Mouse (Mus musculus) heart, embryonic 14.5 days (tissue): ENCODE data around the gene Atp8b3. TPM values are rescaled to one million over a fixed set of nuclear protein-coding genes. Genes with fewer than 3 reads are reported as not detected.

Experiments
- ATAC-seq: fragments of 200-750 bp; cut with Nextera tagmentation; 2 replicates; pipeline ENCODE4 v1.8.0; 2017; ENCODE audit warnings: low read depth, moderate TSS enrichment; ENCODE audit not compliant: insufficient number of reproducible peaks, insufficient read depth, low FRiP score
- H3K27ac ChIP-seq, 2 experiments: fragments of 200-500 bp in 1 of 2; fragments of 300-500 bp in 1 of 2; sonication (generic) in 1 of 2; replicated peaks in 1 of 2; 2 replicates each; pipeline ENCODE4 v1.5.1; 2012 to 2014; ENCODE audit warnings: low read depth in 2 of 2, low read length in 2 of 2, control low read depth in 1 of 2, mild to moderate bottlenecking in 1 of 2, mixed read lengths in 1 of 2; ENCODE audit not compliant: control insufficient read depth in 1 of 2, insufficient read depth in 1 of 2
- H3K27me3 ChIP-seq: fragments of 300-500 bp; sonication (generic); 2 replicates; pipeline ENCODE4 v1.6.1; 2014; ENCODE audit warnings: mild to moderate bottlenecking, low read length, control low read depth; ENCODE audit not compliant: control insufficient read depth, insufficient read depth
- H3K36me3 ChIP-seq: fragments of 300-500 bp; sonication (generic); 2 replicates; pipeline ENCODE4 v1.6.1; 2014; ENCODE audit warnings: mild to moderate bottlenecking, control low read depth, low read length, mixed read lengths; ENCODE audit not compliant: control insufficient read depth, insufficient read depth
- H3K4me1 ChIP-seq, 2 experiments: fragments of 200-500 bp in 1 of 2; fragments of 300-500 bp in 1 of 2; sonication (generic) in 1 of 2; 2 replicates each; pipeline ENCODE4 v1.6.1; 2012 to 2014; ENCODE audit warnings: low read length in 2 of 2, control low read depth in 1 of 2, mixed read lengths in 1 of 2; ENCODE audit not compliant: control insufficient read depth in 2 of 2, insufficient read depth in 2 of 2
- H3K4me2 ChIP-seq: fragments of 300-500 bp; sonication (generic); 2 replicates; pipeline ENCODE4 v1.6.1; 2014; ENCODE audit warnings: mild to moderate bottlenecking, low read length
- H3K4me3 ChIP-seq, 2 experiments: fragments of 200-500 bp in 1 of 2; fragments of 300-500 bp in 1 of 2; sonication (generic) in 1 of 2; 2 replicates each; pipeline ENCODE4 v1.5.1; 2012 to 2014; ENCODE audit warnings: low read length in 2 of 2, mild to moderate bottlenecking in 2 of 2, control low read depth in 1 of 2, low read depth in 1 of 2, moderate library complexity in 1 of 2; ENCODE audit not compliant: control insufficient read depth in 1 of 2, insufficient read depth in 1 of 2
- H3K9ac ChIP-seq: fragments of 300-500 bp; sonication (generic); 2 replicates; pipeline ENCODE4 v1.6.1; 2014; ENCODE audit warnings: mild to moderate bottlenecking, low read length
- H3K9me3 ChIP-seq: fragments of 300-500 bp; sonication (generic); 2 replicates; pipeline ENCODE4 v1.6.1; 2016; ENCODE audit warnings: low read length, control low read depth; ENCODE audit not compliant: control insufficient read depth
- WGBS: fragments of 180-500 bp; shearing (Covaris S2); extraction: QIAGEN DNeasy Blood & Tissue Kit; methylation state at CpG from one replicate; pipeline ENCODE4 v1.1.7; 2014; 5-methylcytosine and 5-hydroxymethylcytosine counted together
- polyA plus RNA-seq: library from polyadenylated mRNA; unstranded; fragments of >200 nt; fragmentation: Nextera tagmentation; extraction: Ambion mirVana; gene quantifications from 2 replicates; pipeline ENCODE4 v1.2.1, GENCODE M21; 2014

The Atp8b3 gene
- polyA plus RNA-seq, 1 experiment from 2014 or later, result 0.08 TPM

DNA sequence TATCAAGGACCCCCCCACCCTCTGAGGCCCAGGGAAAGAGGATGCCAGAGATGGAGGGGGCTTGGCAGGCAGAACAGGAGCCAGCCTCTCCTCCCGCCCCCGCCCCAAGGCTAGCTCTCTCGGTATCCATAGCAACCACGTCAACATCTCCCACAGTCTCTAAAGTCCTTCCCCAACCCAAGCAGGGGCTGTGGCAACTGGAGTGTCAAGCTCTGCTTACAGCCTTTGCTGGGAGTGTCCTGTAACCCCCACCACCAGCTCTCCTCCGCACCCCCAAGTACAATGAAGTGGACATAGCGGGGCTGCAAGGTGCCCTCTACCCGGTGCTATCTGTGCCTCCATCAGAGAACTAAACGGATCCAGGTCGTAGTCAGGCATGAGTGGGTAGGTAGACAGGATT is 35.0 kb upstream of the Atp8b3 start:
- 49% methylated on average over 9 of the region's 9 CpGs for WGBS
- Histone ChIP-seq H3K9ac (0 out of 2 replicates have a peak overlapping the region, but pooled peaks have one; percentile 87), H3K27me3 (no peaks in the 10 kb centered on the region), H3K27ac (no peak overlapping the region), H3K4me1 (peaks cover 41 to 68% of the 10 kb centered on the region in 2 experiments), H3K4me2 (no peak overlapping the region), H3K4me3 (no peak overlapping the region), H3K36me3 (no peaks in the 10 kb centered on the region), H3K9me3 (no peaks in the 10 kb centered on the region)
- ATAC-seq, result no peak

DNA sequence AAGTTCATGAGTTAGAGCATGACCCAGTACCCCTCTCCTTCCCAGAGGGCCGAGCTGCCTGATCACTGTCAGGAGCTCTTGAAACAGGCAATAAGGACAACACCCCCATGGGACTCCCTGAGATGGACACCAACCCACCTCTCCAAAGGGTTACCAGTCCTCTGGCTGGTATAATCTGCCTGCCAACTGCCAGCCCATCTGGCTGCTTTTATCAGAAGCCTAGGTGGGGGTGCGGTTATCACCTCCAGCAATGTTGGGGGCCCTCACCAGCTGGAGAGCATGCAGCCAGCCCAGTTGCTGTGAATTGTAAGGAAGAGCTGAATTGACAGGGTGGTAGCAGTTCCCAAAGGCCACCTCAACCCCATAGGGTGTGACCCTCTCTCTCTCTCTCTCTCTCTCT is 33.6 kb upstream of the Atp8b3 start:
- Histone ChIP-seq H3K27me3 (no peaks in the 10 kb centered on the region), H3K4me2 (no peak overlapping the region), H3K4me3 (no peak overlapping the region), H3K27ac (no peak overlapping the region), H3K9me3 (no peaks in the 10 kb centered on the region), H3K9ac (no peak overlapping the region), H3K36me3 (peaks cover 12% of the 10 kb centered on the region; the same call in 1 of the 2 replicates), H3K4me1 (peaks cover 34 to 62% of the 10 kb centered on the region in 2 experiments)
- no peak for ATAC-seq
- WGBS, result 72% methylated on average over 2 of the region's 2 CpGs

DNA sequence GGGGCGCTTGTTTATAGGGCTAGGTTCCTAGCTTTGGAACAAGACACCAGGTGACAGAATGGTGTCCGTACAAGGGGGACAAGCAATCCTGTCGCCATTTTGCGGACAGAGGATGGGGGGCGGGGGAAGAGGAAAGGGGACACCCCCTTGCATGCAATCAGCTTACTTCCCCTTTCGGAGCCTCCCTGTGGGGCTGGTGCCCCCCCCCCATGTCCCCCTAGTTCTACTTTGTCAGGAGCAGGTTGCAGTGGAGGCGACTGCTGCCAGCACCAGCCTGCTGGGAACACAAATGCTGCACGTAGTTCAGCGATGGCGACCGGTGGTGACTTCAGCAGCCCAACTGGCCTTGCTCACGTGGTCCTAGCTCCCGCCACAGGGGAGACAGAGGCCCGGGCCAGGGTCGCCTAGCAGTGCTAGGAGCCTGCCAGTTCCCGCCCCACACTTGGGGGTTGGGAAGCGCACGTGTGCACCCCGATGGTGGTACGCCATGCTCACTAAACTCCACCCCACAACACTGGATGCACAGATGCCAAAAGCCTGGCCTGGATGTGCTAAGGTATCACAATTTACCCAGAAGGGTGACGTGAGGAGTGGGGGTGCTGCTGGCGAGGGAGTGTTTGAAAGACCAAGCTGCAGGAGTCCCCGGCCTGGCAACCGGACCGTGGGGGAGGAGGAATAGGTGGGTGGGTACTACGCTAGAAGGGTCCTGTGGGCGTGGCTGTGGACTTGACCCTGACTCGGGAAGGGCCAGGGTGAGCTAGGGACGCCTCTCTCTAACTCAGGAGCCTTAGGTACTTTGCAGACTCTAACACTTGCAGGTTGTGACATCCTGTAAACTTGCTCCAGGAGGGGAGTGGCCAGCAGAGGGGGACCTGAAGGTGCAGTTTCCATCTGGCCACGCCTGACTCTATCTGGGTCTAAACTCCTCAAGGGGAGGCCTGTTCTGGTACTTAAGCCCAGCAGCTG is 32.2 kb upstream of the Atp8b3 start:
- Histone ChIP-seq H3K27me3 (no peaks in the 10 kb centered on the region), H3K4me1 (peaks cover 34 to 67% of the 10 kb centered on the region in 2 experiments), H3K9me3 (no peaks in the 10 kb centered on the region), H3K27ac (peak overlapping the region in 1 of 2 experiments; percentile 1; a peak in 1 of 4 replicates), H3K4me2 (peak overlapping the region; percentile 59), H3K4me3 (peak overlapping the region; percentile 2 to 11; a peak in 2 of 4 replicates), H3K9ac (peak overlapping the region; percentile 47; the same call in 1 of the 2 replicates), H3K36me3 (peaks cover 15% of the 10 kb centered on the region; the same call in 1 of the 2 replicates)
- WGBS, result 22% methylated on average over 30 of the region's 30 CpGs
- ATAC-seq, result no peak

DNA sequence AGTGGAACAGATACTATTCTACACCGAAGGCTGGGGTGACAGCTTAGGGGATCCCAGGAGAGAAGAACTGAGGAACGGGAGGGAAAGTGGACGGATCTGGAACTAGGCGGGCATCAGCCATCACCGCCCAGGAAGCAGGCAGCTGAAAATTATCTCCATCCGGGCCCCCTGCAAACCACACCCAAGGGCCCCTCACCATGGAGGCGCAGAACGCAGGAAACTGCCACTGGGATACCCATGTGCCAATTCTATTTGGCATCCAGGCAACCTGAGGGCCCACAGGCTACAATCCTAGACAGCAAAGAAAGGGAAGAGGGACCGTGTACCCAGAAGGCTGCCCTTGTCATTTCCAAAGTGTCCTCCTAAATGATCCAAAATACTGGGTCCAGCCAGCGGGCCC is 31.5 kb upstream of the Atp8b3 start:
- ATAC-seq, result no peak
- no peak overlapping the region for H3K27ac ChIP-seq
- 0 out of 4 replicates have a peak overlapping the region, but pooled peaks of 1 of the 2 experiments have one; percentile 11 for H3K4me3 ChIP-seq
- H3K36me3 ChIP-seq, result peaks cover 19% of the 10 kb centered on the region; the same call in 1 of the 2 replicates
- no peaks in the 10 kb centered on the region for H3K27me3 ChIP-seq
- H3K9ac ChIP-seq, result peak overlapping the region; percentile 47
- peak overlapping the region; percentile 59 for H3K4me2 ChIP-seq
- 85% methylated on average over 10 of the region's 10 CpGs for WGBS
- no peaks in the 10 kb centered on the region for H3K9me3 ChIP-seq
- H3K4me1 ChIP-seq, result peaks cover 30 to 60% of the 10 kb centered on the region in 2 experiments

DNA sequence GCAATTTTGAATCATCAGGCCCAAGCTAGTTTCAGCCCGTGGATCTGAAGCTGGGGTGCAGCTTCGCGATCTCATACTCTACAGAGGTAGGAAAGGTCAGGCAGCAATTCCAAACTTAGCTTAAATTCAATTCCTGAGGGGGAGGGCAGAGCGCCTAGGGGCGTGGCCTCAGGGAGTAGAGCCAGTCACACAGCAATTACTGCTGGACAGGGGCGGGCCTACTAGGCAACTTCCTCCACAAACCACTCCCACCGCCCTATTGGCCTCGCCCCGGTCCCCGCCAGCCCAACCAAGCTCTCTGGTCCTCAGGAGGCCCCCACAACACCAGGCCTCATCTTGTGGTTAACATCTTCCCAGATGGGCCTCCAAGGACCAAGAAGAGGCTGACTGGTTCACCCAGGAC is 30.7 kb upstream of the Atp8b3 start:
- Histone ChIP-seq H3K4me2 (peak overlapping the region; percentile 47), H3K9ac (peak overlapping the region; percentile 47), H3K36me3 (peaks cover 19% of the 10 kb centered on the region; the same call in 1 of the 2 replicates), H3K9me3 (no peaks in the 10 kb centered on the region), H3K4me3 (no peak overlapping the region; a peak in 1 of 4 replicates), H3K4me1 (peaks cover 28 to 54% of the 10 kb centered on the region in 2 experiments), H3K27me3 (no peaks in the 10 kb centered on the region), H3K27ac (peak overlapping the region in 1 of 2 experiments; percentile 37; a peak in 2 of 4 replicates)
- peak; percentile 45; the same call in 1 of the 2 replicates for ATAC-seq
- 39% methylated on average over 10 of the region's 10 CpGs for WGBS

DNA sequence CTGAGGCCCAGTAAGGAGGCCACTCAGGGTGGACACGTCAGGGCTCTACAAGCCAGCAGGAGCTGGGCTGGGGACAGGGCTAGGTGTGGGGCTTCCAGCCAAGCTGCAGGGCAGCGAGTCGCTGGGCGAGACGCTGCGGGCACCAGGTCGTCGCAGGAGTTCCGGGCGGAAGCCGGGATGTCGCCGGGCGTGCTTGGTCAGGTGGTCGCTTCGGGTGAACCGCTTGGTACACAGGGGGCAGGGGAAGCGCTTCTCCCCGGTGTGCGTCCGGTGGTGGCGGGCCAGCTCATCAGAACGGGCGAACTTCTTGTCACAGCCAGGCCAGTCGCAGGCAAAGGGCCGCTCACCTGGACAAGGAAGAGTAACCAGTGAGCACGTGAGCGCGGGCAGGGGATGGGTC is 30.0 kb upstream of the Atp8b3 start:
- ATAC-seq, result no peak
- H3K4me3 ChIP-seq, result no peak overlapping the region
- peaks cover 24 to 47% of the 10 kb centered on the region in 2 experiments for H3K4me1 ChIP-seq
- WGBS, result 97% methylated on average over 29 of the region's 29 CpGs
- no peak overlapping the region for H3K27ac ChIP-seq
- H3K36me3 ChIP-seq, result peaks cover 19% of the 10 kb centered on the region; the same call in 1 of the 2 replicates
- no peaks in the 10 kb centered on the region for H3K27me3 ChIP-seq
- H3K9me3 ChIP-seq, result no peaks in the 10 kb centered on the region
- H3K4me2 ChIP-seq, result no peak overlapping the region
- no peak overlapping the region for H3K9ac ChIP-seq

DNA sequence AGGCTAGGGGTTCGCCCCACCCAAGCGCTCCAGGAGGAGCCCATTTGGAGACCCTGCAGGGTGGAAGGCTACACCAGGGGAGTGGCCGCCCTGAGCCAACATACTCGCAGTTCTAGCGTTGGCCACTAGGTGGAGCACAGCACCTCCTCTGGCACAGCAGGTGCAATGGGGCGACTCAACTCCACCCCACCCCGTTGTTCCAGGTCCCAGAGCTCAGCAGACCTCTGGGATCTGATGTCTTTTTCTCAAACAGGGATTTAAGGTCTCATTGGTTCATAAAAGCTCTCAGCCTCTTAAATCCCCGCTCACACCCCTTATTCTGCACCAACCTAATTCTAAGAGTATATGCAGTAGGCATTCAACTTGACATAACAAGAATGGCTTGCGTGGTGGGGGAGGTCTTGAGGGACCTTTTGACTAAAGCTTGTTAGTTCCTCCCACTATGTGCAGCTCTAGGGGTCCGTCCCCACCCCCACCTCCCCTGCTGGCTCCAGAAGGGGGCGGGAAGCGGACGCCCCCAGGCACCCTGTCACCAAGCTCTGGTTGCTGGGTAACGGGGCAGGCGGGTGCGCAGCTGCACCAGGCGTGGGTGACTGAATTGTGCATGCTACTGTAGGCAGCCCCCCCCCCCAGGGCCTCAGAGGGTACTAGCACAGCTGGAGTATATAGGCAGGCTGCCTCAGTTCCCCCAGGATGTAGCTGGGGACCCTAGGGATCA is 27.6 kb upstream of the Atp8b3 start:
- Histone ChIP-seq H3K4me3 (no peak overlapping the region), H3K9ac (no peak overlapping the region), H3K4me1 (peaks cover 18 to 36% of the 10 kb centered on the region in 2 experiments), H3K27me3 (no peaks in the 10 kb centered on the region), H3K27ac (no peak overlapping the region), H3K36me3 (peaks cover 19% of the 10 kb centered on the region; the same call in 1 of the 2 replicates), H3K9me3 (no peaks in the 10 kb centered on the region), H3K4me2 (no peak overlapping the region)
- 32% methylated on average over 17 of the region's 17 CpGs for WGBS
- 0 out of 2 replicates have a peak, but pooled peaks have one; percentile 12 for ATAC-seq
